Mouse (Mus musculus) layer of hippocampus, adult 2 months (tissue): ENCODE measurements around the gene Rapgef4. TPM values are rescaled to one million over a fixed set of nuclear protein-coding genes. Genes with fewer than 3 reads are reported as not detected.

Experiments used
- DNase-seq, 2 experiments: peaks; one replicate each; pipeline ENCODE4 v3.0.0; 2022; ENCODE audit warnings: low spot score in 2 of 2
- H3K27ac ChIP-seq: fragments of 200-600 bp; 2 replicates; pipeline ENCODE4 v1.8.1; 2022
- H3K4me3 ChIP-seq: fragments of 200-600 bp; 2 replicates; pipeline ENCODE4 v1.8.1; 2022; ENCODE audit warnings: mild to moderate bottlenecking
- CTCF ChIP-seq: fragments of 200-600 bp; conservative IDR thresholded peaks from 2 replicates; pipeline ENCODE4 v1.8.1; 2022; ENCODE audit warnings: antibody characterized with exemption, mild to moderate bottlenecking, moderate library complexity
- total RNA-seq, 2 experiments: library from RNA; stranded (reverse); gene quantifications; 2 replicates each; pipeline ENCODE4 v1.2.3; 2021

The Rapgef4 gene
- total RNA-seq, 2 experiments from 2014 or later, result 381 TPM

- DNase-seq, result no peak
- no peak for TF ChIP-seq CTCF
- Histone ChIP-seq H3K4me3 (no peak overlapping the region), H3K27ac (no peak overlapping the region)
These were observed 281.9 kb downstream of the Rapgef4 start for GRCm38 (mm10) chr2:72262814-72263480.

DNA sequence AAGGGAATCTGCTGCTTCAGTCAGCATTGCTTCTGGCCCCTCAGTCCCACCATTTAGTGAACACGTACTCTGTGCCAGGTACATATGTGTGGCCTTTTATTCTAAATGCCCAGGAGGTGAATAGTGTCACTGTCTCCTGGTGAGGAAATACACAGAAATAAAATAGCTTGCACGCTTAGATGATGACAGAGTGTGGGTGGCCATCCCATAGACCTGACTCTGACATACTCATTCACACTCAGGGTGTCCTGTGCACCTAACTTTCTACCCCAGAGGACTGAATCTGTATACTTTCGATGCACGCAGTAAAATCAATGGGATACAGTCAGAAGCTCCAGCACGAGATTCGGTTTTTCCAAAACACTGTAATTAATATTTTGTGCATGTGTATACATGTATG lies 286.4 kb downstream of the Rapgef4 start:
- no peak for TF ChIP-seq CTCF
- no peak for DNase-seq
- Histone ChIP-seq H3K4me3 (no peak overlapping the region), H3K27ac (no peak overlapping the region)

GRCm38 (mm10) chr2:72269651-72270341 lies 288.8 kb downstream of the Rapgef4 start:
- no peak for DNase-seq
- TF ChIP-seq CTCF, result no peak
- H3K27ac ChIP-seq, result no peak overlapping the region
- H3K4me3 ChIP-seq, result no peak overlapping the region

DNA sequence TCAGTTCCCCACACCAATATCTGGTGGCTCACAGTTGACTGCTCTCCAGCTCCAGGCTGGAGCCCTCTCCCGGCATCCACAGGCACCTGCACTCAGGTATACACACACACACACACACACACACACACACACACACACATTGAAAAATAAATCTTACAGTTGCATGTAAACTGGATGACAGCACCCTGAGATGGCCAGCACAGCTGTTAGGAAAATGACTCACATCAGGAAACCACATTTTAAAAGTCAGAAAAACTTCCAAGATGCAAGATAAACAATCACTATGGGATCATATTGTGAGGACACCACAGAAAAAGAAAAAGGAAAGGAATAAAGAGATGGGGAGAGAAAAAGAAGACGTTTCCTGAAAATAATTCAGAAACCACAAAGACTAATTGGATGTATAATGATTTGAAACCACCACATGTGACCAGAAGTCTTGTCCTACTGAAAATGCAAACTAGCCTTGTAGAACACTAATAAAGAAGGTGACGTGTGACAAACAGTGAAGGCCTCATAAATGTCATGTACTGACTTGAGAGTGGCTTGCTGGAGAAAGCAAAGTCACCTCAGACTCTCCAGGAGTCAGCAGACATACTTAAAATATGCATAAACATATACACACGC lies 297.3 kb downstream of the Rapgef4 start:
- DNase-seq, result no peak
- Histone ChIP-seq H3K27ac (no peak overlapping the region), H3K4me3 (no peak overlapping the region)
- no peak for TF ChIP-seq CTCF

GRCm38 (mm10) chr2:72280524-72280923 lies 299.5 kb downstream of the Rapgef4 start:
- DNase-seq, result no peak
- H3K4me3 ChIP-seq, result no peak overlapping the region
- H3K27ac ChIP-seq, result no peak overlapping the region
- no peak for TF ChIP-seq CTCF

DNA sequence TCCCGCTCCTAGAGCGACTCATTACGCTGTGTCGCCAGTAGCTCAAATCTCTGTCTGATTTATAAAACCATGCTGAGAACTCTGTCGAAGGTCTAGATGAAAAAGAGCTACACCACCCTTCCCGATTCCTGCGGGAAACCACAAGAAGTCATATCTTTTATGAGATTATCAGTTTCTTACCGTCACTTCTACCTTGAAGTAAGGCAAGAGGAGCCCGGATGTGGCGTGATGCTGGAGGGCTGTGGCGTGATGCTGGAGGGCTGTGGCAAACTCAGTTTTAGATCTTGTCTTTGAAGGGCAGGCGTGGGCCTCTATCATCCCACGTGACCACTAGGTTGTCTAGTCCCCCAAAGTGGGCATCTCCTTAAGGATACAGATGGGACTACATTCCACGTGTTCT lies 300.9 kb downstream of the Rapgef4 start:
- DNase-seq, result no peak
- no peak overlapping the region for H3K4me3 ChIP-seq
- TF ChIP-seq CTCF, result no peak
- no peak overlapping the region for H3K27ac ChIP-seq

- no peak for DNase-seq
- no peak for TF ChIP-seq CTCF
- Histone ChIP-seq H3K4me3 (no peak overlapping the region), H3K27ac (no peak overlapping the region)
These were observed 301.7 kb downstream of the Rapgef4 start for GRCm38 (mm10) chr2:72282733-72283132.

- TF ChIP-seq CTCF, result no peak
- H3K4me3 ChIP-seq, result no peak overlapping the region
- H3K27ac ChIP-seq, result no peak overlapping the region
- DNase-seq, result no peak
These were observed 303.6 kb downstream of the Rapgef4 start for GRCm38 (mm10) chr2:72284689-72285088.

- DNase-seq, result peak in 1 of 2 experiments; percentile 48
- peak within 1 kb of the TSS; percentile 75 for H3K4me3 ChIP-seq
- peak; percentile 73 for TF ChIP-seq CTCF
- H3K27ac ChIP-seq, result peak within 1 kb of the TSS; percentile 74
These were observed 304.3 kb downstream of the Rapgef4 start, which contains the start of gene Map3k20 for GRCm38 (mm10) chr2:72285256-72285887. Gene Map3k20, plus strand, starts transcription at chr2:72285637.

DNA sequence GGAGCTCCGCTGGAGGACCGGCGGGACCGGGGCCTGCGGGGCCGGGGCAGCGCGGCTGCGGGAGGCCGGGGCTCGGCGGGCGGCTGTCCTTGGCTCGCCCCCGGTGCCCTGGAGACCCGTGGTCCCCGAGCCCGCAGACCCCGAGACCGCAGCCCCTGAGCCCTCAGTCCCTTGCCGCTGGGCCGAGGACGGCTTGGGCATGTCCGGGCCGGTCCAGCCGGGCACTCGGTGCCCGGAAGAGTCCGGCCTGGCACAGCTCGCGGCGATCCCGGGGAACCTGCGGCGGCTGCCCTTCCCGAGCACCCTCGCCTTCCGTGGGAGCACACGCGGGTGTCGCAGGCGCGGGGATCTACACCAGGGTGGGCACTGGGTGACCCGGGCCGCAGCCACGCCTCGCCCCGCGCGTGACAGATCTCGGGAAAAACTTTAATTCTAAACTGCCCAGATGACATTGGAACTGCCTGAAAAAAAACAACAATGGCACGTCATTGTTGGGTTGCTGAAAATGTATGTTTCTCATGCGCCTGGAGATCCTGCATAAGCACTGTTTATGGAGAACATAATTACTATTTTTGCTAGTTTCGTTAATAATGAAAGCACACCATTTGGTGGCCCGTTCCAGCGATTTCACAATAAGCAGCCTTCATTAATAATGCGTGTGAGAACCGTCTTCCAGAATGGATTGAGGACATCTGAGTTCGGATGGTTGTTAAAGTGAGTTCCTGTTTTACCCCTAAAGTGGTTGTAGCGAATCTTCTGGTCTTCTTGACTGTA lies 305.0 kb downstream of the Rapgef4 start:
- Histone ChIP-seq H3K4me3 (peak overlapping the region; percentile 75), H3K27ac (peak overlapping the region; percentile 74)
- DNase-seq, result no peak
- no peak for TF ChIP-seq CTCF

- TF ChIP-seq CTCF, result no peak
- no peak overlapping the region for H3K4me3 ChIP-seq
- DNase-seq, result no peak
- no peak overlapping the region for H3K27ac ChIP-seq
These were observed 306.1 kb downstream of the Rapgef4 start for GRCm38 (mm10) chr2:72287142-72287541.

GRCm38 (mm10) chr2:72288932-72289534 lies 308.0 kb downstream of the Rapgef4 start:
- no peak for DNase-seq
- no peak for TF ChIP-seq CTCF
- Histone ChIP-seq H3K4me3 (no peak overlapping the region), H3K27ac (no peak overlapping the region)
